8 mouse cellular contexts compared by ENCODE assay signal in genomic region chr9:119403236-119403641, GRCm38 (mm10). TPM values are rescaled to one million over a fixed set of nuclear protein-coding genes. Genes with fewer than 3 reads are reported as not detected.
DNase-seq lines count a peak whose midpoint lies in the region; ATAC-seq lines count a peak whose summit lies in the region.

No protein-coding gene starts in this region.

- H3K27ac ChIP-seq in heart, embryonic 13.5 days (replicated peaks): peak overlapping the region; percentile 99
- H3K27ac ChIP-seq in lung, embryonic 16.5 days (ENCODE audit: low read length): peak overlapping the region; percentile 10; the same call in 1 of the 2 replicates

- H3K4me1 ChIP-seq in heart, embryonic 13.5 days: peaks cover 39% of the 10 kb centered on the region
- H3K4me1 ChIP-seq in lung, embryonic 16.5 days (replicated peaks; ENCODE audit: control insufficient read depth, insufficient read depth, low read length): peaks cover 24% of the 10 kb centered on the region

- peak overlapping the region; percentile 98 for H3K9ac ChIP-seq in heart, embryonic 13.5 days
- peak overlapping the region; percentile 98 for H3K9ac ChIP-seq in lung, embryonic 16.5 days (ENCODE audit: low read length)

- H3K36me3 ChIP-seq in heart, embryonic 13.5 days: no peaks in the 10 kb centered on the region
- H3K36me3 ChIP-seq in lung, embryonic 16.5 days (ENCODE audit: control insufficient read depth, insufficient read depth, low read length): no peaks in the 10 kb centered on the region

- H3K4me3 ChIP-seq in heart, embryonic 13.5 days: peak overlapping the region; percentile 91
- H3K4me3 ChIP-seq in lung, embryonic 16.5 days (ENCODE audit: low read length): peak overlapping the region; percentile 91

- ATAC-seq in heart, embryonic 13.5 days (ENCODE audit: extremely low read depth, insufficient number of reproducible peaks, low FRiP score, low TSS enrichment): no peak
- ATAC-seq in lung, embryonic 16.5 days (ENCODE audit: low read depth): peak; percentile 18; the same call in 1 of the 2 replicates
- no peak for ATAC-seq in CD4-positive, CD25-positive, alpha-beta regulatory T cell, adult 4 months

- no peaks in the 10 kb centered on the region for H3K27me3 ChIP-seq in heart, embryonic 13.5 days (replicated peaks)
- no peaks in the 10 kb centered on the region for H3K27me3 ChIP-seq in lung, embryonic 16.5 days (ENCODE audit: control insufficient read depth, insufficient read depth, low read depth, low read length)

- peak overlapping the region; percentile 99 for H3K4me2 ChIP-seq in heart, embryonic 13.5 days
- H3K4me2 ChIP-seq in lung, embryonic 16.5 days (ENCODE audit: low read depth, low read length): peak overlapping the region; percentile 99

- WGBS in heart, embryonic 13.5 days: 0% methylated on average over 26 of the region's 26 CpGs
- 0% methylated on average over 26 of the region's 26 CpGs for WGBS in lung, embryonic 16.5 days

- H3K9me3 ChIP-seq in heart, embryonic 13.5 days: no peaks in the 10 kb centered on the region
- H3K9me3 ChIP-seq in lung, embryonic 16.5 days (ENCODE audit: control insufficient read depth, low read length): no peaks in the 10 kb centered on the region

- DNase-seq in urinary bladder, postnatal 25 days (ENCODE audit: low spot score): peak; percentile 18
- no peak for DNase-seq in urinary bladder, postnatal 10 days (ENCODE audit: low spot score)
- peak; percentile 65 for DNase-seq in embryo, embryonic 11.5 days (ENCODE audit: low read depth, low spot score)
- DNase-seq in kidney, postnatal 4 days: peak; percentile 71 to 83
- peak; percentile 62 for DNase-seq in retina, postnatal 7 days (ENCODE audit: low read depth, low spot score)

RNA-seq across cellular contexts. Expression of gene Acvr2b, which starts 1.3 kb away (rescaled TPM):
- 13.2 and 17.2 TPM in 2 replicates for polyA plus RNA-seq in heart, embryonic 13.5 days (2015; fragmentation: Nextera tagmentation; extraction: Ambion mirVana)
- polyA plus RNA-seq in lung, embryonic 16.5 days (2015; fragmentation: Nextera tagmentation; extraction: Ambion mirVana): 7.1 and 10.8 TPM in 2 replicates
- polyA plus RNA-seq in CD4-positive, CD25-positive, alpha-beta regulatory T cell, adult 4 months (2017; shearing (Covaris generic)): under 1 TPM in 1 of 2 experiments, not detected in 1; 0.46 TPM

RNA-seq across cellular contexts. Expression of gene Slc22a14, which starts 37.9 kb away (rescaled TPM):
- 0.10 TPM in 1 of 2 replicates, not detected in the other for polyA plus RNA-seq in heart, embryonic 13.5 days (2015; fragmentation: Nextera tagmentation; extraction: Ambion mirVana)
- polyA plus RNA-seq in lung, embryonic 16.5 days (2015; fragmentation: Nextera tagmentation; extraction: Ambion mirVana): 0.06 and 0.13 TPM in 2 replicates
- polyA plus RNA-seq in CD4-positive, CD25-positive, alpha-beta regulatory T cell, adult 4 months (2017; shearing (Covaris generic)): not detected

RNA-seq across cellular contexts. Expression of gene Exog, which starts 41.5 kb away (rescaled TPM):
- 11.8 and 12.4 TPM in 2 replicates for polyA plus RNA-seq in heart, embryonic 13.5 days (2015; fragmentation: Nextera tagmentation; extraction: Ambion mirVana)
- 23.5 and 27.3 TPM in 2 replicates for polyA plus RNA-seq in lung, embryonic 16.5 days (2015; fragmentation: Nextera tagmentation; extraction: Ambion mirVana)
- polyA plus RNA-seq in CD4-positive, CD25-positive, alpha-beta regulatory T cell, adult 4 months (2017; shearing (Covaris generic)): 10 to 100 TPM; 12.6 to 16.2 TPM

RNA-seq across cellular contexts. Expression of gene Xylb, which starts 46.1 kb away (rescaled TPM):
- polyA plus RNA-seq in heart, embryonic 13.5 days (2015; fragmentation: Nextera tagmentation; extraction: Ambion mirVana): 1.2 and 2.6 TPM in 2 replicates
- 5.1 and 5.2 TPM in 2 replicates for polyA plus RNA-seq in lung, embryonic 16.5 days (2015; fragmentation: Nextera tagmentation; extraction: Ambion mirVana)
- under 1 TPM; 0.48 to 0.54 TPM for polyA plus RNA-seq in CD4-positive, CD25-positive, alpha-beta regulatory T cell, adult 4 months (2017; shearing (Covaris generic))
